ENCODE assay signal across 10 mouse cellular contexts in the genomic region with DNA sequence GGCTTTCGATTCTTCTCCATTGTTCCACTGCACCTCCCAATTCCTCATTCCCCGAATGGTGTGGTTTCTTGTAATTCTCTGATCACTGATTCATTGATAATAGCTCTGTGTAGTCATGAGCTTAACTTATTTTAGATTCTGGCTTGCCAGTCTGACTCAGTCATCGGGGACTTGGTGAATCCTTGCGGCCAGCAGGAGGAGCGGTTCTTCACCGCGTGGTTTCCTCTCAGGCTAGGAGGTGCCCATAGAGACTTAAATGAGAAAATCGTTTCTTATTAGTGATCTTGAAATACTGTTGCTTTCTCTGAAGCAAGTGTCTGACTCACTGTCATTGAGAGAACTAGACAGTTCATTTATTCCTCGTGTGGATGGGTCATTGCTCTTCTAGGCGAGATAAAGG. TPM values are rescaled to one million over a fixed set of nuclear protein-coding genes. Genes with fewer than 3 reads are reported as not detected.
A peak's percentile ranks its signal among the peaks of the same experiment; 100 is the strongest.
DNase-seq lines count a peak whose midpoint lies in the region; ATAC-seq and TF ChIP-seq lines count a peak whose summit lies in the region.
"Had no signal": no experiment of that assay in that cellular context is flagged by ENCODE, and none has a peak within 500 bp of the region (broad histone marks: within the 10 kb centered on the region; RNA-seq: fewer than 3 reads in every experiment).

No protein-coding gene starts in this region.

- no peak overlapping the region for H3K4me2 ChIP-seq in heart, postnatal 0 days (ENCODE audit: low read depth, low read length)
- H3K4me2 ChIP-seq: hindbrain, embryonic 15.5 days; limb, embryonic 12.5 days had no signal

- no peak overlapping the region for H3K9ac ChIP-seq in heart, postnatal 0 days (replicated peaks; ENCODE audit: low read depth, low read length)
- H3K9ac ChIP-seq: hindbrain, embryonic 15.5 days had no signal

- ATAC-seq in heart, postnatal 0 days (ENCODE audit: insufficient read depth, low read depth) = no peak

- DNase-seq in heart, postnatal 0 days (ENCODE audit: low spot score) = no peak
- no peak for DNase-seq in heart, adult 9 months (ENCODE audit: low spot score in 2 of 2)
- DNase-seq in 3134 (ENCODE audit: extremely low read depth, insufficient read length, low spot score) = peak; percentile 47
- peak; percentile 84 for DNase-seq in induced T-regulatory cell, adult 2 months (ENCODE audit: low read depth)
- DNase-seq in right cerebral cortex, postnatal 10 days (ENCODE audit: low spot score in 2 of 2) = no peak
- no peak for DNase-seq in right cerebral cortex, postnatal 36 days (ENCODE audit: low spot score in 2 of 2)
- no peak for DNase-seq in kidney, postnatal 4 days

- peaks cover 49% of the 10 kb centered on the region for H3K4me1 ChIP-seq in heart, postnatal 0 days (ENCODE audit: control insufficient read depth, insufficient read depth)
- peaks cover 86% of the 10 kb centered on the region for H3K4me1 ChIP-seq in E14TG2a.4 (replicated peaks; ENCODE audit: low read depth, low read length)

- TF ChIP-seq CTCF in heart, postnatal 0 days (IDR thresholded peaks at IDR 0.05; ENCODE audit: low read depth) = peak; percentile 25; the same call in 1 of the 2 replicates
- 0 out of 2 replicates have a peak, but pooled peaks have one; percentile 4 for TF ChIP-seq CTCF in E14TG2a.4 (conservative IDR thresholded peaks at IDR 0.05; ENCODE audit: low read length)

- H3K27me3 ChIP-seq in heart, postnatal 0 days (ENCODE audit: control insufficient read depth, insufficient read depth, low read length) = no peaks in the 10 kb centered on the region
- H3K27me3 ChIP-seq in E14TG2a.4 (ENCODE audit: insufficient read depth, low read length) = no peaks in the 10 kb centered on the region
- H3K27me3 ChIP-seq: hindbrain, embryonic 15.5 days; limb, embryonic 12.5 days had no signal

- 26% methylated on average over 10 of the region's 10 CpGs for WGBS in heart, postnatal 0 days

- H3K27ac ChIP-seq in heart, postnatal 0 days (ENCODE audit: low read depth) = no peak overlapping the region
- H3K27ac ChIP-seq: hindbrain, embryonic 15.5 days; limb, embryonic 12.5 days had no signal

- TF ChIP-seq EP300 in heart, postnatal 0 days (IDR thresholded peaks at IDR 0.05; ENCODE audit: low read depth) = no peak

- H3K36me3 ChIP-seq in heart, postnatal 0 days (replicated peaks; ENCODE audit: control insufficient read depth, insufficient read depth, low read length) = no peaks in the 10 kb centered on the region
- peaks cover 33% of the 10 kb centered on the region for H3K36me3 ChIP-seq in E14TG2a.4 (ENCODE audit: insufficient read depth, low read length)
- H3K36me3 ChIP-seq: hindbrain, embryonic 15.5 days; limb, embryonic 12.5 days had no signal

- no peaks in the 10 kb centered on the region for H3K9me3 ChIP-seq in heart, postnatal 0 days (replicated peaks; ENCODE audit: control insufficient read depth, low read length)
- H3K9me3 ChIP-seq in E14TG2a.4 (ENCODE audit: low read length) = no peaks in the 10 kb centered on the region
- H3K9me3 ChIP-seq: hindbrain, embryonic 15.5 days; limb, embryonic 12.5 days had no signal

- H3K4me3 ChIP-seq in heart, postnatal 0 days (ENCODE audit: low read depth, low read length) = no peak overlapping the region
- peak overlapping the region; percentile 24; the same call in 1 of the 2 replicates for H3K4me3 ChIP-seq in E14TG2a.4 (replicated peaks; ENCODE audit: low read length)
- H3K4me3 ChIP-seq: hindbrain, embryonic 15.5 days; limb, embryonic 12.5 days had no signal

RNA-seq across cellular contexts. Expression of a gene that starts 3.8 kb away (rescaled TPM):
- total RNA-seq in heart, postnatal 0 days (2014; rRNA removed; ENCODE audit: low replicate concordance) = 27.2 and 33.0 TPM in 2 replicates
- 20.3 and 21.8 TPM in 2 replicates for polyA plus RNA-seq in heart, postnatal 0 days (2015; fragmentation: Nextera tagmentation; extraction: Ambion mirVana)

RNA-seq across cellular contexts. Expression of a gene that starts 20.1 kb away (rescaled TPM):
- total RNA-seq in heart, postnatal 0 days (2014; rRNA removed; ENCODE audit: low replicate concordance) = 5.7 and 13.1 TPM in 2 replicates
- 4.0 and 5.1 TPM in 2 replicates for polyA plus RNA-seq in heart, postnatal 0 days (2015; fragmentation: Nextera tagmentation; extraction: Ambion mirVana)

Comparison
In these comparisons a context has a peak if more than half of its experiments do, and no peak if none do; other contexts are left out.
1. DNase-seq: peak in 3134 (single experiment) and induced T-regulatory cell, adult 2 months (single experiment); none in heart, postnatal 0 days (single experiment), heart, adult 9 months (0 of 2), right cerebral cortex, postnatal 10 days (0 of 2), right cerebral cortex, postnatal 36 days (0 of 2) and kidney, postnatal 4 days (0 of 2).